Mouse (Mus musculus) midbrain, embryonic 14.5 days (tissue): ENCODE results near the gene Sfmbt2. TPM values are rescaled to one million over a fixed set of nuclear protein-coding genes. Genes with fewer than 3 reads are reported as not detected.
"Not testable (repeated sequence)": the region's sequence is repeated elsewhere in the genome, so short reads cannot be mapped to it uniquely, and the experiment has no call there.

Experiments used
- ATAC-seq: fragments of 200-750 bp; cut with Nextera tagmentation; 2 replicates; pipeline ENCODE4 v1.8.0; 2017; ENCODE audit warnings: moderate number of reproducible peaks, moderate library complexity; ENCODE audit not compliant: low FRiP score, low TSS enrichment
- DNase-seq: peaks from one replicate; pipeline ENCODE4 v3.0.0-alpha.2; 2015
- H3K27ac ChIP-seq: fragments of 300-500 bp; sonication (generic); replicated peaks from 2 replicates; pipeline ENCODE4 v1.5.1; 2014; ENCODE audit warnings: mild to moderate bottlenecking, low read depth, low read length, moderate library complexity
- H3K27me3 ChIP-seq: fragments of 300-500 bp; sonication (generic); 2 replicates; pipeline ENCODE4 v1.6.1; 2014; ENCODE audit warnings: low read length, control low read depth, mixed read lengths; ENCODE audit not compliant: control insufficient read depth, insufficient read depth
- H3K36me3 ChIP-seq: fragments of 300-500 bp; sonication (generic); 2 replicates; pipeline ENCODE4 v1.6.1; 2014; ENCODE audit warnings: low read length, control low read depth; ENCODE audit not compliant: control insufficient read depth, insufficient read depth
- H3K4me1 ChIP-seq: fragments of 300-500 bp; sonication (generic); 2 replicates; pipeline ENCODE4 v1.6.1; 2014; ENCODE audit warnings: mild to moderate bottlenecking, antibody characterized with exemption, low read length, control low read depth; ENCODE audit not compliant: control insufficient read depth, insufficient read depth
- H3K4me2 ChIP-seq: fragments of 300-500 bp; sonication (generic); 2 replicates; pipeline ENCODE4 v1.6.1; 2014; ENCODE audit warnings: mild to moderate bottlenecking, low read length, moderate library complexity
- H3K4me3 ChIP-seq: fragments of 300-500 bp; sonication (generic); replicated peaks from 2 replicates; pipeline ENCODE4 v1.5.1; 2014; ENCODE audit warnings: low read depth, low read length
- H3K9ac ChIP-seq: fragments of 300-500 bp; sonication (generic); replicated peaks from 2 replicates; pipeline ENCODE4 v1.6.1; 2014; ENCODE audit warnings: mild to moderate bottlenecking, low read length, moderate library complexity
- H3K9me3 ChIP-seq: fragments of 300-500 bp; sonication (generic); 2 replicates; pipeline ENCODE4 v1.6.1; 2016; ENCODE audit warnings: low read length, control low read depth, mixed read lengths; ENCODE audit not compliant: control insufficient read depth
- WGBS: fragments of 180-500 bp; shearing (Covaris S2); extraction: QIAGEN DNeasy Blood & Tissue Kit; methylation state at CpG from one replicate; pipeline ENCODE4 v1.1.7; 2014; 5-methylcytosine and 5-hydroxymethylcytosine counted together
- polyA plus RNA-seq: library from polyadenylated mRNA; unstranded; fragments of >200 nt; fragmentation: Nextera tagmentation; extraction: Ambion mirVana; gene quantifications from 2 replicates; pipeline ENCODE4 v1.2.1, GENCODE M21; 2014

Sfmbt2 gene
- polyA plus RNA-seq, 1 experiment from 2014 or later: 4.2 TPM

DNA sequence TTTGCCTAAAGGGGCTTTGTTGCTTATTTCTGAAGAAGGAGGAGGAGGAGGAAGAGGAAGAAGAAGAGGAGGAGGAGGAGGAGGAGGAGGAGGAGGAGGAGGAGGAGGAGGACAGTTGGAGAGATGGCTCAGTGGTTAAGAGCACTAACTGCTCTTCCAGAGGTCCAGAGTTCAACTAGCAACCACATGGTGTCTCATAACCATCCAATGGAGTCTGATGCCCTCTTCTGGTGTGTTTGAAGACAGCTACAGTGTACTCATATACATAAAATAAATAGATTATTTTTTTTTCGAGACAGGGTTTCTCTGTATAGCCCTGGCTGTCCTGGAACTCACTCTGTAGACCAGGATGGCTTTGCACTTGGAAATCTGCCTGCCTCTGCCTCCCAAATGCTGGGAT, 26.2 kb upstream of the Sfmbt2 start:
- not testable (repeated sequence) for H3K36me3 ChIP-seq, H3K9ac ChIP-seq, H3K27ac ChIP-seq, ATAC-seq, H3K4me1 ChIP-seq, H3K9me3 ChIP-seq, DNase-seq, H3K4me2 ChIP-seq, H3K4me3 ChIP-seq, H3K27me3 ChIP-seq
- 88% methylated on average over 1 of the region's 1 CpGs for WGBS

DNA sequence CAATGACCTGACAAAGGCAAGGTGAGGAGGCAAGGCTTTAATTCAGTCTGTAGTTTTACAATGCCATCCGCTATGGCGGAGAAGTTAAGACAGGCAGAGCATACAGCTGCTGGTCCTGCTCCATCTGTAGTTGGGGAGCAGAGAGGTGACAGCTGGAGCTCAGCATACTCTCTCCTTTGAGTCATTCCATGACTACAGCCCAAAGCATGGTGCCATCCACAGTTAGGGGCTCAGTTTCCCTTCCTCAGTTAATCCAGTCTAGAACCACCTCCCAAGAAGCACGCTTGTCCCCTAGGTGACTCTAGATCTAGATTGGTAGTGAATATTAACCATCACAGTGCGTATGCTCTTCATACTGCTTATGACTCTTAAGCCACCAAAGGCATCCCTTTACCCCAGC, 23.1 kb upstream of the Sfmbt2 start:
- Histone ChIP-seq H3K36me3 (no peaks in the 10 kb centered on the region), H3K9ac (no peak overlapping the region), H3K27me3 (no peaks in the 10 kb centered on the region), H3K9me3 (no peaks in the 10 kb centered on the region), H3K27ac (no peak overlapping the region), H3K4me2 (no peak overlapping the region), H3K4me3 (no peak overlapping the region), H3K4me1 (no peaks in the 10 kb centered on the region)
- WGBS: 96% methylated on average over 4 of the region's 4 CpGs
- ATAC-seq: no peak
- no peak for DNase-seq

DNA sequence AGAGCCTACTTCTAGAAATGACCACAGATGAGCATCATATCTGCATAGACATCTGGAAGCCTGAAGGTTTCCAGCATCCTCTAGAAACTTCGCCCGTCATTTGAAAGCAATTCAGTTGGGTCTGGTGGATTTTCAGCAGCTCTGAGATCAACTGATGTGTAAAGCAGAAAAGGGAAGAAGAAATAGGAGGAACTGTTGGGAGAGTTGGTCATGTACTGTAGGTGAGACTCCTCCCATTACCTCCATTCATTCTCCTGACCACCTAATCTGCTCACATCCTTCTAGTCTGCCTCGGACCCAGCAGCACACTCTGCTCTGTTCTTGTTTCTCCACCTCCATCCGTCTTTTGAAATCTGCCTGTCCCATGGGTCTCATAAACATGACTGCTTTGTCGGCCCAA, 22.3 kb upstream of the Sfmbt2 start:
- ATAC-seq: no peak
- no peak overlapping the region for H3K9ac ChIP-seq
- H3K27me3 ChIP-seq: no peaks in the 10 kb centered on the region
- no peaks in the 10 kb centered on the region for H3K36me3 ChIP-seq
- DNase-seq: no peak
- 87% methylated on average over 5 of the region's 5 CpGs for WGBS
- H3K4me2 ChIP-seq: no peak overlapping the region
- no peak overlapping the region for H3K4me3 ChIP-seq
- no peak overlapping the region for H3K27ac ChIP-seq
- no peaks in the 10 kb centered on the region for H3K4me1 ChIP-seq
- no peaks in the 10 kb centered on the region for H3K9me3 ChIP-seq

DNA sequence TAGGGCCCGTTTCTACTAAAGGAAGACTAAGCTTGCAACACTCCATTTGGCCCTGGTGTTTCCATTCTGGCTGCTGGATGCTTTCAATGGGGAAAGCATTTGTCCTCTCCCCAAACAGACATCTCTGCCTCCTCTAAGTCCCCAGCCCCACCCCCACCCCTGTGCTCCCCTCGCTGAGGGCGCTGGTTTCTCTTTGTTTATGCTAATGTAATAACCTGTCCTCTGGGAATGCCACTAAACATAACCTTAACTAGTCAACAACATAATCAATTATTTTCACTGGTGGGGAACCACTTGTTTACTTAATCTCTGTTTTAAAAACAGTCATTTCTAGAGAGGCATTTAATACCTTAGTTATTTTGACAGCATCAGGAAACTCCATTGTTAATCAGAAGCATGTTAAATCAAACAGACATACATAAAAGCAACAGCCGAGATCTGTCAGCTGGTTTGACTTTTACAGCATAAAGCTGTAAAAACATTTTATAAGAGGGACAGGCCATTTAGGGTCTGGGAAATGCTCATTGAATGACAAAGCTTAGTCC, 20.0 kb upstream of the Sfmbt2 start:
- DNase-seq (no peak), ATAC-seq (no peak)
- Histone ChIP-seq H3K9ac (no peak overlapping the region), H3K36me3 (no peaks in the 10 kb centered on the region), H3K4me2 (no peak overlapping the region), H3K4me3 (no peak overlapping the region), H3K27me3 (no peaks in the 10 kb centered on the region), H3K27ac (no peak overlapping the region), H3K9me3 (no peaks in the 10 kb centered on the region), H3K4me1 (no peaks in the 10 kb centered on the region)
- 19% methylated on average over 4 of the region's 4 CpGs for WGBS

DNA sequence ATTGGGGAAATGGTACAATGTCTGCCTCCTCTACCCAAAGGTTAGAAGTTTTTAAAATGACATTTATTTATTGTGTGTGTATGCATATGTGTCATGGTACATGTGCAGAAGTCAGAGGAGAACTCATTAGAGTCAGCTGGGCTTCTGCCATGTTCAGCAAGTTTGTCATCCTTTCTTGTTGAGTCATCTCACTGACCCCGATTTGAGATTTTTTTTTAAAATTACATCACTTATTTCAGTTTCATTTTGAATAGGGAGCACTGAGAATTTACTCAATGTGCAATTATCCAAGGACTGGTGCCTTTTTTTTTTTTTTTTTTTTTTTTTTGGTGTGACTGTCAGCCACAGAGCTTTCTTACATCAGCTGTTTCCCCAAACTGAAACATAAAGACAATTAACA, 19.2 kb upstream of the Sfmbt2 start:
- Histone ChIP-seq H3K9ac (no peak overlapping the region), H3K4me1 (no peaks in the 10 kb centered on the region), H3K36me3 (no peaks in the 10 kb centered on the region), H3K4me2 (no peak overlapping the region), H3K4me3 (no peak overlapping the region), H3K27me3 (no peaks in the 10 kb centered on the region), H3K9me3 (no peaks in the 10 kb centered on the region), H3K27ac (no peak overlapping the region)
- no peak for ATAC-seq
- 80% methylated on average over 1 of the region's 1 CpGs for WGBS
- DNase-seq: no peak

DNA sequence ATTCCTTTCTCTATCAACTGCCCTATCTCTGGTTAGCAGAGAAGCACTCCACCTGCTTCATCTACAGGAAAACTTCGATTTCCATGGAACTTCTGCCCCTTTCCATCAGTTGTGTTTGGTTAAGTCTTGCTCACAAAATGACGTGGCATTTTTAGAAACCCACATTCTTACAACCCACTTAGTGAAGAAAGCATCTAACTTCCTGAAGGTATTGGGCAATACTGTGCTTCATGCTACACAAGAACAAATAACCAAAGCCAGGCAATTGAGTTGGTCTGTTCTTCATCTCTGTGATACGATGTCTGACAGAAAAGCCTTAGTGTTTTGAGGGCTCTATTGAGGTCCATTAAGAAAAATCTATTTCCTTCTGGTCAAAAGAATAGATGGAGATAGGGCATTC, 17.4 kb upstream of the Sfmbt2 start:
- H3K4me3 ChIP-seq: no peak overlapping the region
- no peaks in the 10 kb centered on the region for H3K36me3 ChIP-seq
- H3K9ac ChIP-seq: no peak overlapping the region
- H3K27ac ChIP-seq: no peak overlapping the region
- H3K9me3 ChIP-seq: no peaks in the 10 kb centered on the region
- 79% methylated on average over 3 of the region's 3 CpGs for WGBS
- no peaks in the 10 kb centered on the region for H3K4me1 ChIP-seq
- H3K4me2 ChIP-seq: no peak overlapping the region
- DNase-seq (no peak), ATAC-seq (no peak)
- no peaks in the 10 kb centered on the region for H3K27me3 ChIP-seq

DNA sequence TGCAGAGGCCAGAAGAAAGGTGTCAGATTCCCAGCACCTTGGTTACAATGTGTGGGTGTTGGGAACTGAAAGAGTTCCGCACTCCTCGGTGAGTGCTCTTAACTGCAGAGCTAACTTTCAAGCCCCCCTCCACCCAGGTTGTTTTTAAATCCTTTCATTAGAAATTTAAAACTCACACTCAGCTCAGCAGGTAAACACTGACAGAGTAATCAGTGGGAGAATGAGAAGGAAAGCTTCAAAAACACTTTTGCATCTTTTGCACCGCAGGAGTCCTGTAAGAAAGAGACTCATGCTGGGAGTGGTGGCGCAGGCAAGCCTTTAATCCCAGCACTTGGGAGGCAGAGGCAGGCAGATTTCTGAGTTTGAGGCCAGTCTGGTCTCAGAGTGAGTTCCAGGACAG, 16.4 kb upstream of the Sfmbt2 start:
- no peak for ATAC-seq
- WGBS: 57% methylated on average over 4 of the region's 4 CpGs

DNA sequence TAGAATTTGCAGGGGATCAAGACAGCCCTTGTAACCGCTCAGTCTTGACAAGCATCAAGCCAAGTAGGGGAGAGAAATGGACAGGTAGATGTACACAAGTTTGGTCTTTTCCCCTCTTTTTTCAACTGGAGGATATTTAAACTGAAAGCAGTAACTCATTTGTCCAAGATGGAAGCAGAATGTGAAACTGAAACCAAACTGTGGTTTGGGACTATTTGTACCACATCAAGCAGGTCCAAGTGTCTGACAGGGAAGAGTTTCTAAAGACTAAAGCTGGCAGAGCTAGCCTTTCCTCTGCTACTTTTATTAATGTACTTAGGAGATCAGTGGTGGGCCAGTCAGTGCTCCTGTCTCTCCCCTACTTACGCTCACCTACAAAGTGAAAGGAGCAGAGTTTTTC, 10.4 kb upstream of the Sfmbt2 start:
- Histone ChIP-seq H3K9me3 (no peaks in the 10 kb centered on the region), H3K9ac (no peak overlapping the region), H3K36me3 (no peaks in the 10 kb centered on the region), H3K27ac (no peak overlapping the region), H3K27me3 (no peaks in the 10 kb centered on the region), H3K4me3 (no peak overlapping the region), H3K4me2 (no peak overlapping the region), H3K4me1 (no peaks in the 10 kb centered on the region)
- WGBS: 89% methylated on average over 2 of the region's 2 CpGs
- DNase-seq: no peak
- ATAC-seq: no peak

More for the DNA sequence above, 16.4 kb upstream of the Sfmbt2 start:
- no peak overlapping the region for H3K4me2 ChIP-seq
- no peak overlapping the region for H3K9ac ChIP-seq
- no peaks in the 10 kb centered on the region for H3K27me3 ChIP-seq
- no peak overlapping the region for H3K27ac ChIP-seq
- no peaks in the 10 kb centered on the region for H3K9me3 ChIP-seq
- H3K4me1 ChIP-seq: no peaks in the 10 kb centered on the region
- DNase-seq: no peak
- H3K36me3 ChIP-seq: no peaks in the 10 kb centered on the region
- no peak overlapping the region for H3K4me3 ChIP-seq

DNA sequence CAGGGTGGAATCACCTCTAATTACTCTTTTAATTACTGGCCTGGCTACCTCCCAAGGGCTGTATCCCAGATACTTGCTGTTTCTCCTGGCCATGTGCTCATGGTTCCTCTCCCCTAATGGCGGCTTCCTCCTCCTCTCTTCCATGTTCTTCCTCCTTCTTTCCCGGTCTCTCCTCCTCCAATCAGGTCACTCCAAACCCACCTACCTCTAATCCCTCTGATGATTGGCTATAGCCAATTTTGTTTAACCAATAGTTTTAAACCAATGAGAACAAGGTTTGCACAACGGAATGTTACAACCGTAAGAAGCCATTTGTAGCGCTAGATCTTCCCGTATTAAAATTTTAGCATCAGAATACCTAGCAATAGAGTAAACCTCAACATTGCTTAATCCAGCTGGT, 5.2 kb upstream of the Sfmbt2 start:
- Histone ChIP-seq H3K27ac (no peak overlapping the region), H3K4me3 (no peak overlapping the region), H3K9me3 (no peaks in the 10 kb centered on the region), H3K4me2 (no peak overlapping the region), H3K36me3 (no peaks in the 10 kb centered on the region), H3K4me1 (no peaks in the 10 kb centered on the region), H3K9ac (no peak overlapping the region), H3K27me3 (peaks cover 31% of the 10 kb centered on the region)
- 96% methylated on average over 6 of the region's 6 CpGs for WGBS
- DNase-seq (no peak), ATAC-seq (no peak)
